Mouse (Mus musculus) intestine, embryonic 14.5 days (tissue): Measurements from ENCODE around the gene Ccdc183. TPM values are rescaled to one million over a fixed set of nuclear protein-coding genes. Genes with fewer than 3 reads are reported as not detected.

Experiments used
- ATAC-seq: fragments of 200-750 bp; cut with Nextera tagmentation; replicated peaks from 2 replicates; pipeline ENCODE4 v1.8.0; 2017; ENCODE audit warnings: low read depth, moderate number of reproducible peaks, moderate TSS enrichment, moderate library complexity; ENCODE audit not compliant: low FRiP score, low TSS enrichment
- DNase-seq: peaks from one replicate; pipeline ENCODE4 v3.0.0-alpha.2; 2018; ENCODE audit warnings: low spot score
- H3K27ac ChIP-seq: fragments of 300-500 bp; sonication (generic); 2 replicates; pipeline ENCODE4 v1.5.1; 2014; ENCODE audit warnings: low read depth, mild to moderate bottlenecking, control low read depth
- H3K27me3 ChIP-seq: fragments of 300-500 bp; sonication (generic); replicated peaks from 2 replicates; pipeline ENCODE4 v1.6.1; 2014; ENCODE audit warnings: low read length, control low read depth; ENCODE audit not compliant: control insufficient read depth, insufficient read depth
- H3K36me3 ChIP-seq: fragments of 300-500 bp; sonication (generic); 2 replicates; pipeline ENCODE4 v1.6.1; 2014; ENCODE audit warnings: low read length, control low read depth; ENCODE audit not compliant: control insufficient read depth, insufficient read depth
- H3K4me1 ChIP-seq: fragments of 300-500 bp; sonication (generic); replicated peaks from 2 replicates; pipeline ENCODE4 v1.6.1; 2014; ENCODE audit warnings: low read length, control low read depth, mixed read lengths; ENCODE audit not compliant: control insufficient read depth, insufficient read depth
- H3K4me2 ChIP-seq: fragments of 300-500 bp; sonication (generic); 2 replicates; pipeline ENCODE4 v1.6.1; 2014; ENCODE audit warnings: low read length
- H3K4me3 ChIP-seq: fragments of 300-500 bp; sonication (generic); 2 replicates; pipeline ENCODE4 v1.5.1; 2014; ENCODE audit warnings: low read depth, low read length, control low read depth, mixed read lengths
- H3K9ac ChIP-seq: fragments of 300-500 bp; sonication (generic); 2 replicates; pipeline ENCODE4 v1.6.1; 2014; ENCODE audit warnings: mild to moderate bottlenecking, low read length
- H3K9me3 ChIP-seq: fragments of 300-500 bp; sonication (generic); 2 replicates; pipeline ENCODE4 v1.6.1; 2016; ENCODE audit warnings: low read length, control low read depth; ENCODE audit not compliant: control insufficient read depth
- WGBS: fragments of 180-500 bp; shearing (Covaris S2); extraction: QIAGEN DNeasy Blood & Tissue Kit; methylation state at CpG from one replicate; pipeline ENCODE4 v1.1.7; 2014; 5-methylcytosine and 5-hydroxymethylcytosine counted together
- polyA plus RNA-seq: library from polyadenylated mRNA; unstranded; fragments of >200 nt; fragmentation: Nextera tagmentation; extraction: Ambion mirVana; gene quantifications from 2 replicates; pipeline ENCODE4 v1.2.1, GENCODE M21; 2014

The Ccdc183 gene
- polyA plus RNA-seq, 1 experiment from 2014 or later, result 0.24 TPM

- 73% methylated on average over 6 of the region's 6 CpGs for WGBS
- Histone ChIP-seq H3K4me3 (no peak overlapping the region), H3K27me3 (peaks cover 29% of the 10 kb centered on the region), H3K9me3 (no peaks in the 10 kb centered on the region), H3K27ac (no peak overlapping the region), H3K36me3 (peaks cover 46% of the 10 kb centered on the region), H3K9ac (no peak overlapping the region), H3K4me1 (peaks cover 34% of the 10 kb centered on the region), H3K4me2 (no peak overlapping the region)
- DNase-seq, result no peak
- no peak for ATAC-seq
Measured at GRCm38 (mm10) chr2:25583120-25583481, 34.4 kb downstream of the Ccdc183 start.

- peaks cover 39% of the 10 kb centered on the region for H3K4me1 ChIP-seq
- no peak overlapping the region for H3K9ac ChIP-seq
- 43% methylated on average over 12 of the region's 12 CpGs for WGBS
- no peak overlapping the region for H3K4me3 ChIP-seq
- no peak overlapping the region for H3K4me2 ChIP-seq
- DNase-seq (no peak), ATAC-seq (peak; percentile 9; the same call in 1 of the 2 replicates)
- no peak overlapping the region for H3K27ac ChIP-seq
- H3K36me3 ChIP-seq, result peaks cover 43% of the 10 kb centered on the region
- H3K27me3 ChIP-seq, result peaks cover 34% of the 10 kb centered on the region
- H3K9me3 ChIP-seq, result no peaks in the 10 kb centered on the region
Measured at GRCm38 (mm10) chr2:25582466-25583119, 34.9 kb downstream of the Ccdc183 start.

GRCm38 (mm10) chr2:25581901-25582301, 35.6 kb downstream of the Ccdc183 start:
- H3K4me1 ChIP-seq, result peaks cover 44% of the 10 kb centered on the region
- no peak overlapping the region for H3K9ac ChIP-seq
- DNase-seq (no peak), ATAC-seq (no peak)
- H3K9me3 ChIP-seq, result no peaks in the 10 kb centered on the region
- no peak overlapping the region for H3K4me3 ChIP-seq
- peaks cover 36% of the 10 kb centered on the region for H3K36me3 ChIP-seq
- peak overlapping the region; percentile 56 for H3K4me2 ChIP-seq
- 28% methylated on average over 6 of the region's 6 CpGs for WGBS
- peaks cover 41% of the 10 kb centered on the region for H3K27me3 ChIP-seq
- H3K27ac ChIP-seq, result no peak overlapping the region

- 5% methylated on average over 19 of the region's 19 CpGs for WGBS
- peak; percentile 76 for DNase-seq
- ATAC-seq, result peak; percentile 59
- H3K27ac ChIP-seq, result no peak within 1 kb of the TSS
- H3K9ac ChIP-seq, result no peak within 1 kb of the TSS
- H3K9me3 ChIP-seq, result no peaks in the 10 kb centered on the region
- H3K4me2 ChIP-seq, result peak within 1 kb of the TSS; percentile 56
- H3K36me3 ChIP-seq, result peaks cover 31% of the 10 kb centered on the region
- H3K4me1 ChIP-seq, result peaks cover 44% of the 10 kb centered on the region
- peaks cover 46% of the 10 kb centered on the region for H3K27me3 ChIP-seq
- peak within 1 kb of the TSS; percentile 31 for H3K4me3 ChIP-seq
Measured at GRCm38 (mm10) chr2:25581294-25581864, 36.1 kb downstream of the Ccdc183 start, which contains the start of gene Ajm1. TSS of gene Ajm1 (minus strand) at chr2:25581757.

- DNase-seq (no peak), ATAC-seq (no peak)
- 45% methylated on average over 6 of the region's 6 CpGs for WGBS
- Histone ChIP-seq H3K4me3 (no peak overlapping the region), H3K36me3 (peaks cover 26% of the 10 kb centered on the region), H3K4me1 (peaks cover 47% of the 10 kb centered on the region), H3K4me2 (peak overlapping the region; percentile 6; the same call in 1 of the 2 replicates), H3K27me3 (peaks cover 50% of the 10 kb centered on the region), H3K9ac (no peak overlapping the region), H3K9me3 (no peaks in the 10 kb centered on the region), H3K27ac (no peak overlapping the region)
Measured at GRCm38 (mm10) chr2:25580621-25581101, 36.8 kb downstream of the Ccdc183 start.

- H3K27me3 ChIP-seq, result peaks cover 50% of the 10 kb centered on the region
- no peak for ATAC-seq
- H3K9ac ChIP-seq, result no peak overlapping the region
- 8% methylated on average over 27 of the region's 27 CpGs for WGBS
- H3K36me3 ChIP-seq, result peaks cover 19% of the 10 kb centered on the region
- H3K27ac ChIP-seq, result no peak overlapping the region
- peak overlapping the region; percentile 41 for H3K4me2 ChIP-seq
- peaks cover 51% of the 10 kb centered on the region for H3K4me1 ChIP-seq
- no peaks in the 10 kb centered on the region for H3K9me3 ChIP-seq
- peak; percentile 75 for DNase-seq
- peak overlapping the region; percentile 24 for H3K4me3 ChIP-seq
Measured at GRCm38 (mm10) chr2:25579737-25580460, 37.6 kb downstream of the Ccdc183 start.

GRCm38 (mm10) chr2:25578796-25579736, 38.4 kb downstream of the Ccdc183 start:
- Histone ChIP-seq H3K9me3 (no peaks in the 10 kb centered on the region), H3K4me1 (peaks cover 52% of the 10 kb centered on the region), H3K27ac (no peak overlapping the region), H3K27me3 (peaks cover 50% of the 10 kb centered on the region), H3K36me3 (peaks cover 12% of the 10 kb centered on the region; the same call in 1 of the 2 replicates), H3K4me3 (peak overlapping the region; percentile 24), H3K4me2 (peak overlapping the region; percentile 41), H3K9ac (no peak overlapping the region)
- DNase-seq (peak; percentile 75), ATAC-seq (no peak)
- WGBS, result 6% methylated on average over 77 of the region's 77 CpGs
